Mouse (Mus musculus): ENCODE data around the gene Gm26602.

Gm26602 gene

GRCm38 (mm10) chr10:79931797-79932196, 21.1 kb downstream of the Gm26602 start:
- DNase-seq (ENCODE audit: low read depth, low spot score) = no peak

GRCm38 (mm10) chr10:79932736-79933135, 22.1 kb downstream of the Gm26602 start:
- no peak for DNase-seq (ENCODE audit: low read depth, low spot score)

- no peak for DNase-seq (ENCODE audit: low read depth, low spot score)
Measured at GRCm38 (mm10) chr10:79933145-79933679, 22.6 kb downstream of the Gm26602 start.

- no peak for DNase-seq (ENCODE audit: low read depth, low spot score)
Measured at GRCm38 (mm10) chr10:79933861-79934260, 23.2 kb downstream of the Gm26602 start.

GRCm38 (mm10) chr10:79934272-79934721, 23.6 kb downstream of the Gm26602 start:
- DNase-seq (ENCODE audit: low read depth, low spot score) = no peak

GRCm38 (mm10) chr10:79934794-79935569, 24.3 kb downstream of the Gm26602 start:
- DNase-seq (ENCODE audit: low read depth, low spot score) = no peak

GRCm38 (mm10) chr10:79936284-79936910, 25.7 kb downstream of the Gm26602 start:
- DNase-seq (ENCODE audit: low read depth, low spot score) = no peak

GRCm38 (mm10) chr10:79936911-79937441, 26.3 kb downstream of the Gm26602 start:
- DNase-seq (ENCODE audit: low read depth, low spot score) = no peak

GRCm38 (mm10) chr10:79937775-79938526, 27.3 kb downstream of the Gm26602 start:
- DNase-seq (ENCODE audit: low read depth, low spot score) = no peak

GRCm38 (mm10) chr10:79940749-79941148, 30.1 kb downstream of the Gm26602 start:
- no peak for DNase-seq (ENCODE audit: low read depth, low spot score)

GRCm38 (mm10) chr10:79942988-79943387, 32.3 kb downstream of the Gm26602 start:
- no peak for DNase-seq (ENCODE audit: low read depth, low spot score)

- DNase-seq (ENCODE audit: low read depth, low spot score) = no peak
Measured at GRCm38 (mm10) chr10:79943471-79943901, 32.8 kb downstream of the Gm26602 start.

- DNase-seq (ENCODE audit: low read depth, low spot score) = no peak
Measured at GRCm38 (mm10) chr10:79945507-79946234, 35.0 kb downstream of the Gm26602 start.

- no peak for DNase-seq (ENCODE audit: low read depth, low spot score)
Measured at GRCm38 (mm10) chr10:79946752-79947322, 36.2 kb downstream of the Gm26602 start.

GRCm38 (mm10) chr10:79947502-79947901, 36.8 kb downstream of the Gm26602 start:
- DNase-seq (ENCODE audit: low read depth, low spot score) = no peak

- DNase-seq (ENCODE audit: low read depth, low spot score) = no peak
Measured at GRCm38 (mm10) chr10:79949873-79950272, 39.2 kb downstream of the Gm26602 start.

- DNase-seq (ENCODE audit: low read depth, low spot score) = no peak
Measured at GRCm38 (mm10) chr10:79950661-79951060, 40.0 kb downstream of the Gm26602 start.

- no peak for DNase-seq (ENCODE audit: low read depth, low spot score)
Measured at GRCm38 (mm10) chr10:79953946-79954345, 43.3 kb downstream of the Gm26602 start.

GRCm38 (mm10) chr10:79955691-79956090, 45.0 kb downstream of the Gm26602 start:
- no peak for DNase-seq (ENCODE audit: low read depth, low spot score)

- DNase-seq (ENCODE audit: low read depth, low spot score) = no peak
Measured at GRCm38 (mm10) chr10:79956643-79957154, 46.0 kb downstream of the Gm26602 start.
